Mouse (Mus musculus) layer of hippocampus, adult 2 months (tissue): Measurements from ENCODE around the gene Slc52a3. TPM values are rescaled to one million over a fixed set of nuclear protein-coding genes. Genes with fewer than 3 reads are reported as not detected.
A peak's percentile ranks its signal among the peaks of the same experiment; 100 is the strongest.
"Not testable (repeated sequence)": the region's sequence is repeated elsewhere in the genome, so short reads cannot be mapped to it uniquely, and the experiment has no call there.

ENCODE experiments used
- DNase-seq, 2 experiments: peaks; one replicate each; pipeline ENCODE4 v3.0.0; 2022; ENCODE audit warnings: low spot score in 2 of 2
- H3K27ac ChIP-seq: fragments of 200-600 bp; 2 replicates; pipeline ENCODE4 v1.8.1; 2022
- H3K4me3 ChIP-seq: fragments of 200-600 bp; 2 replicates; pipeline ENCODE4 v1.8.1; 2022; ENCODE audit warnings: mild to moderate bottlenecking
- CTCF ChIP-seq: fragments of 200-600 bp; conservative IDR thresholded peaks from 2 replicates; pipeline ENCODE4 v1.8.1; 2022; ENCODE audit warnings: antibody characterized with exemption, mild to moderate bottlenecking, moderate library complexity
- total RNA-seq, 2 experiments: library from RNA; stranded (reverse); gene quantifications; 2 replicates each; pipeline ENCODE4 v1.2.3; 2021

Gene Slc52a3
- total RNA-seq, 2 experiments from 2014 or later, result 2.8 to 2.9 TPM

DNA sequence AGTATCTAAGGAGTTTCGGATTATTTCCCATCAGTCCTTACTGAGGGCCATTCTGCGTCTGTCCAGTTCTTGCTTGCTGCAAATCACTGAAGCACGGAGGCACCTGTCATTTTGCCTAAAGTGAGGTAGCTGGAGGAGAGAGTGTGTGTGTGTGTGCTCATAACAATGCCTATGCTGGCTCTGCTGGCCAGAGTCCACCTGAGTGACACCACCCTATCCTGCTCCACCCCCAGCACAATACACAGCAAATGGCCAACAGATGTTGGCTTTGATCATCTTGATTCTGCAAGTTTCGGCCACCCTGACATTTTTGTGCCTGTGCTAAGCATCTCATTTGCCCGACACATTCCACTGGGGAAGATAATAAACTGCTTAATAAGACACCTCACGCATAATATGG is 17.8 kb upstream of the Slc52a3 start:
- Histone ChIP-seq H3K27ac (no peak overlapping the region), H3K4me3 (no peak overlapping the region)
- no peak for TF ChIP-seq CTCF
- DNase-seq, result no peak

DNA sequence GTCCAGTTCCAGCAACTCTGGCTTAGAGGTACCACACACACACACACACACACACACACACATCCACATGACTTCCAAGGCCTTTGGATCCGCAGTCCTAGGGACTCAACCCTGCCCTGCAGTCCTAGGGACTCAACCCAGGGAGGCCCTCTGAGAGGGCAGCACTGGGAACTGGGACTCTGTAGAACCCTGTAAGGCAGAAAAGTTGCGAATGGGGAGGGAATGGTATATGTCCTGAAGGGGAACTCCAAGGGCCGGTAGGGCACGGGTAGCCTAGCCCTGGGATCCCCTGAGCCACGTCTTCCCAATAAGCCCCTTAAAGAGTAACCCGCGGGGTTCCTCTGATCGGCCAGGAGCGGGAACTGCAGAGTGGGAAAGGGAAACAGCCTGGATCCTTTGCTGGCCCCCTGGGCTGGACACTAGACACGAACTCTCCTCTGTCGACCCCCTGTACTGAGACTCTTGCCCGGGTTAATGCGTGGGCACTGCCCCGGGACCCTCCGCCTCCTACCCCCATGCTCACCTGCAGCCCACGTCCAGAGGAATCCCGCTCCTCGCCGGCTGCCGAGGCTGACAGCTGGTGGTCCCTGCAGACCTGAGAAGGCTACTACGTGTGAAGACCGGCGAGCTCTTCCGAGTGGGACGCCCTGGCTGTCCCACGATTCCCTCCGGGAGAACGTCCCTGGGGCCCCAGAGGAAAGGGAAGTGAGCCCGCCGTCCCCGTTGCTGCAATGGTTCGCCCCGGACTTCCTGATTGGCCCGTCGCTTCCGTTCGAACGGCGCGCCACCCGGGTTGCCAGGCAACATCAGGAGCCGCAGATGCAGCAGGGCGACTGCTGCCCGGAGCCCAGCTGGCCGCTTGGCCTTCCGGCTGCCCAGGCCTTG is 16.6 kb upstream of the Slc52a3 start, which contains the start of gene Fam110a:
TSS of gene Fam110a (minus strand) at position 750 of the 885 bp plus-strand sequence.
- peak; percentile 92 to 93 for DNase-seq
- peak within 1 kb of the TSS; percentile 66 for H3K4me3 ChIP-seq
- TF ChIP-seq CTCF, result no peak
- peak within 1 kb of the TSS; percentile 93 for H3K27ac ChIP-seq

DNA sequence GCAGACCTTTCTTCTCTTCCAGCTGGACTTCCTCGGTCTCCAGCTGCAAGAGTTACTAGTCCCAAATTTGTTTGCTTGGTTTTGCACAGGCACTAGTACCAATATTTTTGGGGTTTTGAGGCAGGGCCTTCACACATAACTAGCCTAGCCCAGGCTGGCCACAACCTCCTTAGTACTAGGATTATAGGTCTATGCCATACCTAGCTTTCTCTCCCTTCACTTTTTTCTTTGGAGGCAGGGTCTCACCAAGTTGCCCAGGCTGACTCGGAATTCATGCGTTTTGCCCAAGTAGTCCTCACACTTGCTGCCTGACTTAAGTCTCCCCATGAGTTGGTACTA is 16.0 kb upstream of the Slc52a3 start:
- Histone ChIP-seq H3K27ac (peak overlapping the region; percentile 93), H3K4me3 (peak overlapping the region; percentile 66)
- DNase-seq, result no peak
- no peak for TF ChIP-seq CTCF

DNA sequence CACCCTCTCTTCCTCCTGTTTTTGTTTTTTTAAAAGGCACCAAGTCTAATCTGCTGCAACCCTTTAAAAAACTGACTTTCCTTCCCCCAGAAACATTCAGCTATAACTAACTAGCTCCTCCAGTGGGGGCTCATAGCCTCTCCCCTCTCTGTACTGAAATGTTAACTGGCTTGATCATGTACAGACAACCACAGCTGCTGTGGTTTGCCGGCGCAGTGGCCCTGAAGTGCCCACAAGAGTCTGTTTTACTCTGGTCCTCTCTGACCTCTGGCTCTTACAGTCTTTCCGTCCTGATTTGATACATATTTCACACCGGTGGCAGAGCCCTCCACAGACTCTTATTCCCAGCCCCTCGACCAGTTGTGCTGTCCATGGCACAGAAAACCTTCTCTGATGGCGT is 15.0 kb upstream of the Slc52a3 start:
- TF ChIP-seq CTCF, result no peak
- DNase-seq, result no peak
- Histone ChIP-seq H3K4me3 (no peak overlapping the region), H3K27ac (no peak overlapping the region)

DNA sequence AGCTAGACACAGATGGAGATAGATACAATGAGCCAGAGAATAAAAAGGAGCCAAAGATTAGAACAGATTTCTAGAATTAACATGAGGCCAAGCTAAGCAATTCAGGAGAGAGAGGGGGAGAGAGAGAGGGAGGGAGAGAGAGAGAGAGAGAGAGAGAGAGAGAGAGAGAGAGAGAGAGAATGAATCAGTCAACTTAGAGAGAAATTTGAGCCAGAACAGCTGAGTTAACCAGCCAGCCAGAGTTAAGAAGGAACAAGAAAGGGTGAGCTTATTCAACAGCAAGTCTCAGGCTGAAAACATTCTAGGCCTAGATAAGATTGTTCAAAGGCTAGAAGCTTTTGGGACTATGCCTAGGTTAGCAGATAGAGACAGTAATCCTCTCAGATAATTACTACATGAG is 13.8 kb upstream of the Slc52a3 start:
- Histone ChIP-seq H3K4me3 (no peak overlapping the region), H3K27ac (no peak overlapping the region)
- no peak for DNase-seq
- TF ChIP-seq CTCF, result no peak

DNA sequence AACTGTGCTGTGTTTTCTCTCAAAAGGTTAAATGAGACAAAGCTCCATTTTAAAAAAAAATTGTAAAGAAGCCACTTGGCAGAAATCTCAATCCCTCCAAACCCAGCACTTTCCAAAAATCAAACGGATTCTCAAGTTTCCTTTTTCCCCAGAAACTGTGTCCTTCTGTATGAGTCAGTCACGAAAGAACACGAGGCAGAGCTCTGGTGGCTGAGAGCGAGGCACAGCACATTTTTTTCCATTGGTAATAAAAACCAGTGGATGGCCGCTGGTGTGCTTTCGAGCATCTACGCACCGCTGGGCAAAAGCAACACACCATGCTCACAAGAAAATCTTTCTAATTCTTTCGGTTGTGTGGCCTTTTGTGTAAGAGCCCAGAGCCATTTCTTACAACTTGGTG is 12.3 kb upstream of the Slc52a3 start:
- no peak overlapping the region for H3K27ac ChIP-seq
- no peak overlapping the region for H3K4me3 ChIP-seq
- TF ChIP-seq CTCF, result no peak
- no peak for DNase-seq

DNA sequence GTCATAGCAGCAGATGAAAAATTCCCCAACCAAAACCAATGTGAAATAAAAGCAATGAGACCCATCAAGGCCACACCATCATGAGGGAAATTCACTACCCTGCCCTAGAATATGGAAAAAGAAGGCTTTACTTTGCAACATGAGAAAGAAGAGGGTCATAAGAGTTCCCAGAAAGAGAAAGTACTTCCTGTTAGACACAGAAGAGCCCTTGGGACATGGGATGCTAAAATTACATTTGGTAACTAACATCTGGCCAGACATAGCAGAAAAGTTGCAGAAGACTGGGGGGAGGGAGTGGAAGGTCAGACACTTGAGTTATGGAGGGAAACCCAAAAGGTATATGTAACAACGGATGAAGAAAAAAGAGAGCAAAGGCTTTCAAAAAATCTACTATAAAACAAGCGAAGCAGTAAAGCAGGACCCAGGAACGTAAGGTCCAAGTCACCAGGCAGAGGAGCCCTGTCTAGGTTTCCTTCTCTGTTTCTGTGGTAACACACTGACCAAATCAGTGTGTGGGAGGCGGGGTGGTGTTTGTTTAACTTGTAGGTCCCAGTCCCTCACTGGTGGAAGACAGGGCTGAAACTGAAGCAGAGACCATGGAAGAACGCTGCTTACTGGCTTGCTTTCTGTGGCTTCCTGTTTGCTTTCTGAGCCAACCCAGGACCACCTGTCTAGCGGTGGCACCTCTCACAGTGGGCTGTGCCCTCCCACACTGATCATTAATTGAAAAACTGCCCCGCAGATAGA is 10.7 kb upstream of the Slc52a3 start:
- Histone ChIP-seq H3K4me3 (no peak overlapping the region), H3K27ac (no peak overlapping the region)
- no peak for TF ChIP-seq CTCF
- DNase-seq, result no peak

DNA sequence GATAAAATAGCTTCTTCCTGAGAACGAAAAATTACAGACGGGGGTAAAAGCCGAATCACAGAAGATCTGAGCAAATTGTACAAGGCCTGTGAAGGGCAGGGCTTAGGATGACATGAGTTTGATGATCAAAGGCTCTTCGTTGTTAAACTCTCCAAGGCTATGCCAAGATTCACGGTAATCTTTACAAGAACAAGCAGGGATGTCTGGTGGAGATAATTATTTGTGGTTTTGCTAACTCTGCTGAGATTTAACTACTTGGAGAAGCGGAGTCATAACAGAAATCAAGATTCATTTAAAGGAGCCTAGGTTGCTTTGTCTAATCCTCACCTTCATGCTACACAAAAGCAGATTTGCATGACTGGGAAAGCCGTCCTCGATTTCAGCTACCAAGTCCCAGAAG is 9.4 kb upstream of the Slc52a3 start:
- TF ChIP-seq CTCF, result no peak
- DNase-seq, result no peak
- H3K4me3 ChIP-seq, result no peak overlapping the region
- H3K27ac ChIP-seq, result no peak overlapping the region

DNA sequence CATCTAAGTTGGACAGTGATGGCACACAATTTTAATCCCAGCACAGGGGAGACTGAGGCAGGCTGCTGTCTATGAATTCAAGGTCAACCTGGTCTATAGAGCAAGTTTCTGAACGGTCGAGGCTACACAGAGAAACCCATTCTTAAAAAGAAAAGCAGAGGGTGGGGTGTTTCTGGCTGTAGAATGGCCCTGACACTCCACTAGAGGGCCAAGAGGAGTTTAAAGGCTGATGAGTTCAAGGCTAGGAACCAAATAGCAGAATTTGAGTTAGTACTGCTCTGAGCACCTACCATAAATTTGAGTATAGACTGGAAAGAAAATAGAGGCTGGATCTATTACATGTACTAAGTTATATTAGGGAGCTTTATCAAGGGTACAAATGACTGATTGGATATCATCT is 7.3 kb upstream of the Slc52a3 start:
- Histone ChIP-seq H3K4me3 (no peak overlapping the region), H3K27ac (no peak overlapping the region)
- TF ChIP-seq CTCF, result peak; percentile 45
- DNase-seq, result no peak

DNA sequence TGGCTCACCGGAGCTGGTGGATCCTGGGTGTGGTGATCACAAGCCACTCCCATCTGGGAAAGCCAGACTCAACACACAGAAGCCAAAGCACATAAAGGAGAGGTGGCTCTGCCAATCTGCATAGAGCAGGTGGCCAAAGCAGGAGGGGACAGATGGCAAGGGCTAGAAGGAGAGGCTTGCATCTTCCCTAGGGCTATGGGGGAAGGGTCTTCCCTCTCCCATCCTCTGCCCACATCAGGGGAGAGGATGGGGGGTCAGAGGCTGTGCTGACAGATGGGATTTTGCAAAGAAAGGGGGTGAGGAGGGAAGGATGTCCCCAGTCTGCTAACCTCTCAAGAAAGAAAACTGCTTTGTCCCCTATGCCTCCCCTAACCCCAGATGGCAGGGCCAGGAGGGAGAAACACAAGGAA is 5.3 kb upstream of the Slc52a3 start:
- DNase-seq, result no peak
- Histone ChIP-seq H3K27ac (no peak overlapping the region), H3K4me3 (no peak overlapping the region)
- TF ChIP-seq CTCF, result no peak

DNA sequence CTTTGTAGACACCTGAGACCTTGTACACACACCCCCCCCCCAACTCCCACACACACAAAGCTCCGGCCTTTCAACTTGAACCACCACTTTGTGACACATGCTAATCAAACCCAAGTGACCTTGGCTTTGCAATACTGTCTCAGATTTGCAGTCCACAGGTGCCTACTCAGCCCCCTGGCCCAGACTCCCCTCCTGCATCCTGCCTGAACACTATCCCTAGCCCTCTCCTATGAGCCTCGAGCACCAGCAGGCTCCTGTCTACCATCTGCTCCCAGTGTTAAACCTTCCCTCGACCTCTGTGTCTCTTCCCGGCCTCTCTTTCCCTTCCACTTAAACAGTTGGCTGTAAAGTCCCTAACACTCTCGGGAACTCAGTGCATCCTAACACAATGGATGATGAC is 4.9 kb upstream of the Slc52a3 start:
- H3K4me3 ChIP-seq, result no peak overlapping the region
- H3K27ac ChIP-seq, result no peak overlapping the region
- no peak for TF ChIP-seq CTCF

DNA sequence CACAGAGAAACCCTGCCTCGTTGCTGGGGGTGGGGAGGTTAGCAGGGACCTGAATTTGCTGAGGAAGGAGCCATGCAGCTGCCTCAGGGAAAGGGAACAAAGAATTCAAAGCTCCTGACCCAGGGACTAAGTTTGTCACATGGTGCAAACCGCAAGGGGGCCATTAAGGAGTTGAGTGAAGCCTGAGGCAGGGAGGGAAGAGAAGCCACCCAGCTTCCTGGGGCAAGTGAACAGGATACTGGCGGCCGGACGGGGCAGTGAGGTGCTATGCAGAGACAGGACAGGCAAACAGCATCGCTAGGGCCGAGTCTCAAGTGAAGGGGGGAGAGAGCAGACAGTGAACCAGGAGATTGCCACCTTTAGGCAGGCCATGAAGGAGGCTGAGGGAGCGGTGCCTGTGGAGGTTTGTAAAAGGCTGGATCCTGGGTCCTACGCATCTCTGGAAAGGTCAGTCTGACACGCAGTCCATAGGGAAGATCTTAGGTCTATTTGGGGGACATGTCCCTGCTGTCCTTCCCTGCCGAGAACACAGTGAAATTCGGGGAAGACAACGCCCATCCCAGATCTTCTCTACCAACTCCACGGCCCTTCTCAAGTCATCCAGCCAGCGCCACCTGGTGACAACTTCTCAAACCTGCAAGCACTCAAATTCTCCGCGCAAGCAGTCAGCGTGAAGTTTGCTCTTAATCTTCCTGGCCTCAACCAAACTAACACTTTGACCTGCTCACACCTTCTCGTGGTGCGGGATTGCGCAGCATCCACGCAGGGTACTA is 1.8 kb upstream of the Slc52a3 start:
- peak; percentile 96 for TF ChIP-seq CTCF
- DNase-seq, result peak; percentile 67 to 74
- H3K27ac ChIP-seq, result no peak overlapping the region
- H3K4me3 ChIP-seq, result no peak overlapping the region

More for the DNA sequence above, 4.9 kb upstream of the Slc52a3 start:
- DNase-seq, result no peak

DNA sequence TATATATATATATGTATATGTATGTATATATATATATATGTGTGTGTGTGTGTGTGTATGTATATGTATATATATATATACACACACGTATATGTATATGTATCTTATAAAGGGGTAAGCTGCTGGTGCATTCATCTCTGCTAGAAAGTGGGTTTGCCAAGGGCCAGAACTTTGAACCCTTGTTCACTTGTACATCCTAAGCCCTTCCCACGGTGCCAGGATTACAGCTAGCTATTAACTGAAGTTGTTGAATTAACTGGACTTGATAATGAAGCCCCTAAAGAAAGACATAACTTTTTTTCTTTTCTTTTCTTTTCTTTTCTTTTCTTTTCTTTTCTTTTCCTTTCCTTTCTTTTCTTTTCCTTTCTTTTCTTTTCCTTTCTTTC is 872 bp downstream of the Slc52a3 start:
- H3K4me3 ChIP-seq, DNase-seq, H3K27ac ChIP-seq: not testable (repeated sequence)
